Mouse (Mus musculus) CD4-positive, CD25-positive, alpha-beta regulatory T cell, adult 4 months (primary cell): ENCODE results near the gene Abcd1. TPM values are rescaled to one million over a fixed set of nuclear protein-coding genes. Genes with fewer than 3 reads are reported as not detected.

Source experiments
- ATAC-seq: one replicate; pipeline ENCODE4 v1.8.0; 2017
- polyA plus RNA-seq, 2 experiments: library from polyadenylated mRNA; unstranded; fragments of 100-300 nt; shearing (Covaris generic); gene quantifications; one replicate each; pipeline ENCODE4 v1.2.1; 2017

Abcd1 gene
- polyA plus RNA-seq, 2 experiments from 2014 or later = 23.3 to 44.3 TPM

GRCm38 (mm10) chrX:73744774-73745481 is 28.5 kb downstream of the Abcd1 start:
- no peak for ATAC-seq

- no peak for ATAC-seq
These were observed 32.6 kb downstream of the Abcd1 start for GRCm38 (mm10) chrX:73748977-73749376.

DNA sequence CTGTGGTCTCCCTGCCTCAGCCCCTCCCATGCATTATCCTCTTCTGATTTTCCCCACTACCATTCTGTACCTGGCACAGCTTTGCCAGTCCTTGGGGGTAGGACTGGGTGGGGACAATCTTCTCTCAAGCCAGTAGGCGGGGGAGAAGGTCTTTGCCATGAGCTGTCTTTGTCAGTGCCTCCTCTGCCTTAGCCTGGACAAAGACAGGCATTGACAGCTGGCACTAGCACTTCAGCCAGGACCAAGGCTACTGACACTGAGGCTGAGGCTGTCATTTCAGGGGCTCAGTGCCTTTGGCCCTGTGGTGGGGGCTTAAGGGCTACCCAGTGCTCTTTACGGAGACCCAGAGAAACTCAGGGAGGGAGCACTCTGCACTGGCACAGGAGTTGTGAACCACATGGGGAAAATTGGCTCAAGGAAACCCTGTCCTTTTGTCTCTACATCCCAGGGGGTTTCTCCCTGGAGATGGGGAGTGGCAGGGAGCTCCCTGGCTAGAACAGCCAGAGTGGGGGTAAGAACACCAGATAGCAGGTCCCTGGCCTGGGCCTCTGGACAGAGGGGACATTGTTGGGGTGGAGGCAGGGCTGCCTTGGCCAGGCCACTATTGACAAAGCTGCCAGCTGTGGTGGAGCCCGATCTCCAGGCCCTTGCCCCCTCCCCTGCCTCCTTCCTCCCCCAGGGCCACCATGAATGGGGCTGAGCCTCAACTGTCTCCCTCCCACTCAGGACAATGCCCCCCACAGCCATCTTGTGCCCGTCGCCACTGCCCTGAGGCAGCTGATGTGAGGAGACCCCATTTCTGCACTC is 40.1 kb downstream of the Abcd1 start, which contains the start of gene Plxnb3:
Plxnb3 (plus strand) TSS at position 757 of the 807 bp plus-strand sequence.
- ATAC-seq = no peak

- ATAC-seq = no peak
These were observed 42.4 kb downstream of the Abcd1 start for GRCm38 (mm10) chrX:73758611-73759290.

DNA sequence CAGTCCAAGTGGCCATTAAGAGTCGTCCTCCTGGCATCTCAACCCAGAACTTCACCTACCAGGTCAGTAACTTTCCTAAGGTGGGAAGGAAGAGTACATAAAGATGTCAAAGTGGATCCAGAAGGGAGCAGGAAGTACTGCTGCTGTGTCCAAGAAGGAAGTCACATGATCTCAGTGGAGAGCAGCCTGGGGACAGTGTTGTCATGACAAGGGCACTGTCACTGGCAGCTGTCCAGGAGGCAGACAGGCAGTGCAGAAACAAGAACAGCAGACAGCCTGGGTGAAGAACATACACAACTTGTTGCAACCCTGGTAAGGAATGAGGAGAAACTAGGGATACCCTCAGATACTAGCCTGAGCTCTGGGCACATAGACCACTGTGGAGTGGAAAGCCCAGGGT is 48.9 kb downstream of the Abcd1 start:
- ATAC-seq = no peak

DNA sequence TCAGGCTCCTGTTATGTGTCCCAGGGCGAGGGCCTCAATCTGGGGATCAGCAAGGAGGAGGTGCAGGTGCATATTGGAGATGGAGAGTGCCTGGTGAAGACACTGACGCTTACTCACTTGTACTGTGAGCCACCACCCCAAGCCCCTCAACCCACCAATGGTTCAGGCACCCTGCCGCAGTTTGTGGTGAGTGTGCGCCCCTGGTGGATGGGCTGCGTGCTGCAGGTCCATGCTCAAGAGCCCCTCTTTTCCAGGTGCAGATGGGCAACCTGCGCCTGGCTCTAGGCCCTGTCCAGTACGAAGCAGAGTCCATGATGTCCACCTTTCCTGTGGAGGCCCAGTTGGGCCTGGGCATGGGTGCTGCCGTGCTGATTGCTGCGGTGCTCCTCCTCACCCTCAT is 50.9 kb downstream of the Abcd1 start:
- no peak for ATAC-seq

GRCm38 (mm10) chrX:73774168-73774760 is 57.9 kb downstream of the Abcd1 start, which contains the start of gene Srpk3:
TSS of gene Srpk3 (plus strand) at chrX:73774405.
- no peak for ATAC-seq

- no peak for ATAC-seq
These were observed 58.5 kb downstream of the Abcd1 start for GRCm38 (mm10) chrX:73774802-73775483.

- ATAC-seq = no peak
These were observed 65.8 kb downstream of the Abcd1 start for GRCm38 (mm10) chrX:73782227-73782626.

GRCm38 (mm10) chrX:73785666-73786065 is 69.3 kb downstream of the Abcd1 start:
- no peak for ATAC-seq

DNA sequence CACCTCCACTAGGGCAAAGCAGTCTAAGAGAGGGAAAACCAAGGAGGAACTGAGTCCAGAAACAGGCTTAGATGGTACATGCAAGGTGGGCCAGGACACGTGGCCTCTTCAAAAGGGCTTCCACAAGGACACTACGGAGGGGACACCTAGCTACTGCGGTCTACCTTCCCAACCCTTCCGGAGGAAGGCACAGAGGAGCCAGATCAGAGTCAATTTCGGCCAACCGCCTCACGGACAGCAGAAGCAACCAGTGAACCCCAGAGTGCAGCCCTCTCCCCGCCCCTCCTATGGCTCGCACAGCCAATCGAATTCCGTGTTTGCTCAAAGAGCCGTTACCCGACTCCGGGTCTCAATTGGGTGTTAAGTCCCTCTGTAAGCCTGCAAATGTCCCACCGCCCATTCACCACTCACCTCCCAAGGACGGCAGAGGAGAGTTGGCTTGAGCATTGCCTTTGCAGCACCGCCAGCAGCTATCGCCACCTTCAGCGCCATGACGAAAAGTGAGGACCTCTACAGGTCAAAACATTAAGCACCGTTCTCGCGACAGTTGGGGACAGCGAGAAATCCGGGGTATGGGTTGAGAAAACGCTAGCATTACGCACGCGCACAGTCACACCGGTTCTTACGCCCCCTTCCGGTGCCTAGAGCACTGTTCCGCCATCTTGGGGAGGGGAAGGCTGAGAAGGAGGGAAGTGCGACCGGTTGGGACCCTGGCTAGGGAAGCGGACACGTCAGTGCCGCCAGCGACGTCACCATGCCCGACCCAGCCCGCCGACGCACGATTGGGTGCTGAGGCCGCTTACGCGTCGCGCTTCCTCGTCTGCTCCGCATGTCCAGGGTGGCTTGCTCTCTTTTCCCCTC is 70.2 kb downstream of the Abcd1 start, which contains the start of the genes Idh3g and Ssr4:
Idh3g (minus strand) TSS at position 534 of the 861 bp plus-strand sequence.
Ssr4 (plus strand) TSS at position 665 of the 861 bp plus-strand sequence.
- peak; percentile 88 for ATAC-seq

DNA sequence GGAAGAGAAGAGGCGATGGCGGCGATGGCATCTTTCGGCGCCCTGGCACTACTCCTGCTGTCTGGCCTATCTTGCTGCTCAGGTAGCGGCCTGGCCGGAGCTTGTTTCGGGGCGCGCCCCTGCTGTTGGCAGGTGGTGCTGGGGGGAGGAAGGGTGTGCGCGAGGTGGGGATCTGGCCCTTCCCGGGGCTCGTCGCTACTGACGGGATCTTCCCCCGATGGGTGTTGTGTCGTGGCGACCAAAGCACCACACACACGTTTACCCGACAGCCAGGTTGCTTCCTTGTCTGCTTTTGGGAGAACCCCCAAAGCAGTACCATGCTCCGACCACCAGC is 70.8 kb downstream of the Abcd1 start:
- peak; percentile 38 for ATAC-seq

Other genes with a start within 250 kb of the Abcd1 start
- gene Bgn, start 233.0 kb upstream of the Abcd1 start, polyA plus RNA-seq = not detected
- gene Atp2b3, start 213.5 kb upstream of the Abcd1 start, polyA plus RNA-seq = not detected
- gene Dusp9, start 77.2 kb upstream of the Abcd1 start, polyA plus RNA-seq = under 1 TPM in 1 of 2 experiments, not detected in 1; 0.31 TPM
- gene Pnck, start 56.5 kb upstream of the Abcd1 start, polyA plus RNA-seq = 1 to 10 TPM; 2.6 to 2.7 TPM
- gene Slc6a8, start 43.4 kb upstream of the Abcd1 start, polyA plus RNA-seq = under 1 TPM; 0.63 TPM
- gene Bcap31, start 422 bp upstream of the Abcd1 start, polyA plus RNA-seq = 100 to 1,000 TPM; 283 to 291 TPM
- not detected for gene Plxnb3, start 40.5 kb downstream of the Abcd1 start, polyA plus RNA-seq
- gene Srpk3, start 57.8 kb downstream of the Abcd1 start, polyA plus RNA-seq = 1 to 10 TPM in 1 of 2 experiments, under 1 TPM in 1; 0.12 to 3.4 TPM
- 100 to 1,000 TPM; 146 to 173 TPM for gene Idh3g, start 70.3 kb downstream of the Abcd1 start, polyA plus RNA-seq
- 100 to 1,000 TPM; 214 to 239 TPM for gene Ssr4, start 70.4 kb downstream of the Abcd1 start, polyA plus RNA-seq
- gene Pdzd4, start 108.4 kb downstream of the Abcd1 start, polyA plus RNA-seq = under 1 TPM; 0.08 to 0.16 TPM
- gene Avpr2, start 175.5 kb downstream of the Abcd1 start, polyA plus RNA-seq = 1 to 10 TPM; 2.6 to 3.3 TPM
- 10 to 100 TPM in 1 of 2 experiments, 1 to 10 TPM in 1; 7.3 to 13.0 TPM for gene L1cam, start 179.5 kb downstream of the Abcd1 start, polyA plus RNA-seq
- gene Arhgap4, start 205.3 kb downstream of the Abcd1 start, polyA plus RNA-seq = 100 to 1,000 TPM; 162 to 239 TPM
- 100 to 1,000 TPM; 181 to 200 TPM for gene Naa10, start 205.3 kb downstream of the Abcd1 start, polyA plus RNA-seq
- 10 to 100 TPM in 1 of 2 experiments, 1 to 10 TPM in 1; 6.4 to 15.1 TPM for gene Renbp, start 214.3 kb downstream of the Abcd1 start, polyA plus RNA-seq
- 10 to 100 TPM; 34.2 to 45.5 TPM for gene Hcfc1, start 249.8 kb downstream of the Abcd1 start, polyA plus RNA-seq